Mouse (Mus musculus) ovary, postnatal 36 days (tissue): ENCODE data around the gene Zbtb7a.

Experiments used
- DNase-seq: peaks from one replicate; pipeline ENCODE4 v3.0.0; 2022; ENCODE audit warnings: low spot score, mixed read lengths

The Zbtb7a gene

GRCm38 (mm10) chr10:81190236-81190911 lies 55.4 kb downstream of the Zbtb7a start:
- DNase-seq, result no peak

GRCm38 (mm10) chr10:81190912-81191321 lies 55.9 kb downstream of the Zbtb7a start:
- no peak for DNase-seq

- DNase-seq, result no peak
These were observed 56.4 kb downstream of the Zbtb7a start for GRCm38 (mm10) chr10:81191342-81191982.

- peak; percentile 83 for DNase-seq
These were observed 57.4 kb downstream of the Zbtb7a start for GRCm38 (mm10) chr10:81192270-81192967.

DNA sequence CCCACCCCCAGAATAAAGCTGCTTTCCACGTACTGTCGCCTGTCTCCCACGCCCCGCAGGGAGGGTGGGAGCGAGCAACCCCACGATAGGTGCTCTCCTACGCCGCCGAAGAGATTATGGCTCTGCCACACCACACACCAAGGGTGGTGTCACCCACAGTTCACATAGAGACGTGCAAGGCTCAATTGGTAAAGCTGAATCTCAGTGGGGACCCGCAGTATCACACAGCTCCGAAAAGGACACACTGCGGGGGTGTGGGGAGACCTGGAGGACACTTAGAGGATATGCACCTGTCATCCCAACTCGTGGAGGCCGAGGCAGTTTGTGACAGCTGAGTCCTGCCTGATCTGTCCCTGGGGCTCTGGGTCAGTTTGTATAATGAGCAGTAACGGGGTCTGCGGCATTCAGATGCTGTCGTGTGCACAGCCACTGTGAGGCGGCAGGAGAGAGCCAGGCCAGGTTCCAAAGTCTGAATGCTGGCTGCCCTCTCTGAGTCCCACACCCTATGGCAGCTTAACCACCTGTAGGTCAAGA lies 58.0 kb downstream of the Zbtb7a start:
- DNase-seq, result no peak

DNA sequence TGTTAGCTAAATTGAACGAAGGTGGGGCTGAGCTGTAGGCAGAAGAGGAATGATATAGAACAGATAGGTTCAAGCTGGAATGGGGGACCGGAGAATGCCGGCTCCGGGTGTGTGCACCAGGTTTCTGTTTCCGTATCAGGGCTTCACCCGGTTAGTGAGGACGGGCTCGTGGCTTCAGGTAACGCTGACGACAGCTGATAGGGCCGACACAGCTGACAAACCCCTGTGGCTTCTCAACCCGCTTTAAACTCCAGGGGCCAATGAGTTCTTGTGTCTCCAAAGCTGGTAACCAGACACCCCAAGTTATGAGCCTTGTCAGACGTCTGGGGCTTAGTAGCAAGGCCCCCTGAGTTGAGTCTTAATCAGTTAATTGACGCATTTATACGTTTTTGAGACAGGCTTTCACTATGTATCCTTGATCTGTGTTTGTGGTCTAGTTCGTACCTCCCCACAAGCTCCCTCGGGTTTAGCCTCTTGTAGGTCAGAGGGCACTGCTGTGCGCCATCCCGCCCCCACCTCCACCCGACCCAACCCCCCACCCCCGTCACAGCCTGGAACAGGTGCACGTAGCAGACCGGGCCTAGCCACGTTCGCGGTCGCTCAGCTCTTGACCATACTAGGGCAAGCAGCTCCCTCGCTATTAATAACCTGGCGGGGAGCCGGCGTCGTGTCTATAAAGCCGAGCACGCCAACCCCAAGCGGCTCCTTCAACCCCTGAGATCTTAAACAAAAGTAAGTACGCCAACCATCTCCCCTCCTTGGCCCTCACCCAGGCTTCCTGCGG lies 59.2 kb downstream of the Zbtb7a start:
- no peak for DNase-seq

- no peak for DNase-seq
These were observed 60.3 kb downstream of the Zbtb7a start for GRCm38 (mm10) chr10:81195300-81195699.

GRCm38 (mm10) chr10:81196470-81197065 lies 61.5 kb downstream of the Zbtb7a start:
- no peak for DNase-seq

- DNase-seq, result no peak
These were observed 62.3 kb downstream of the Zbtb7a start for GRCm38 (mm10) chr10:81197305-81197704.

- no peak for DNase-seq
These were observed 63.2 kb downstream of the Zbtb7a start for GRCm38 (mm10) chr10:81198230-81198629.

DNA sequence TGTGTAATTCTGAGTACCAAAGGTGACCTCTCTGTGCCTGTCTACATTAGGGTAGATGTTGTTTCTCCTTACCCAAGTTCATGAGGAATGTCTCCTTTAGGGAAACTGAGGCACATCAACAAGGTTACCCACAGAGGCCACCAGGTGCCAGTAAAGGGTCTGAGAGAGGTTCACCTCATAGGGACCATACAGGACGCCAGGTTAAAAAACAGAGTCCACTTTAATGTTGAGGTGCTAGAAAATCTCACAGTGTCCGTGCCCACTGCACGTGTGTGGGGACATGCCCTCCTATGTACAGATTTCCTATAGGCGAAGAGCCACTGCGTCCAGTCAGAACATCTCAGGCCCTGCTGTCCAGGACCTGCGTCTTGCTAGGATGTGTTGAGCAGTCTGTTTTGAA lies 64.0 kb downstream of the Zbtb7a start:
- no peak for DNase-seq

DNA sequence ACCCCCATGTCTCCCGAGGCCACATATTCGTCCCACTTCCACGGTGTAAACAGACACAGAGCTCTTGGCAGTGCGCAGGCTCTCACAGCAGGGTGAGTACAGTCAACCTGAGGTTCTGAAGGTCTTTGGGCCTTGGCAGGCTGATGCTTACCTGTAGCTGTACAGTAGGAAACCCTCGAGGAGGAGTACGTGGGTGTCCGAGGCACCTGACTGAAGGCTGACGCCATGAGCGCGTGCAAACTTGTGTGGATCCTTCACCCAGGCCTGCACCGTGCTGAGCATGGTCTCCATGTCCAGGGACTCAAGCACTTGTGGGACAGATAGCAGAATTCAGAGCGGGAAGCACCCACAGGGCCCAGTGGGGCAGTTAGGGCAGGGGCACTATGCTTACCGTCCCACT lies 65.1 kb downstream of the Zbtb7a start:
- no peak for DNase-seq

DNA sequence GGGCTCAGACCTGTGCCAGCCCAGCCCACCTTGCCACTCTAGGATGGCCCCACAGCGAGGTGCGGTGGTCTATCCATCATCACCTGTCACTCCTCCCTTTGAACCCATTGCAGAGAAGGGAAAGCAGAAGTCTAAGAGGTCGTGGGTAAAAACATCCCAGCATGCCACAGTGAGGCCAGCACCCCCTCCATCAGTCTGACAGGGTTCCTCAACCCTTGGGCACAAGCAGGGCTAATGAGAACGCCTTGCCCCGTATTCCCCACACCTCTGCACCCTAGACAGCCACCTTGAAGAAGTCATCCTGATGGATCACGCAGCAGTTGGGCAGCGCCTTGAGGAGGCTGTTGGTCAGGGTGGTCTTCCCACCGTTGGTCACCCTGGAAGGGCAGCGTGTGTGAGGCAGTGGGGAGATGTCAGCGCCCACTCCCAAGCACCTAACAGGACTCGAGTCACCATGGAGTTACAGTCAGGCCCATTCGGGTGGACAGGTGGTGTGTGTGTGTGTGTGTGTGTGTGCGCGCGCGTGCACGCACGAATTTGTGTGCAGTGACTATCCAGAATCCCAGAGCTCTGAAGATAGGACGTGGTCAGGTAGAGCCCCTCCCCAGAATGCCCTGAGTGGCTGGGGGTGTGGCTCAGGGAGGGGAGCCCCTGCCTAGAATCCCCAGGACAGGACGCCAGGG lies 65.7 kb downstream of the Zbtb7a start:
- no peak for DNase-seq

- no peak for DNase-seq
These were observed 67.1 kb downstream of the Zbtb7a start, which contains the start of gene Nmrk2 for GRCm38 (mm10) chr10:81201807-81202758. TSS of gene Nmrk2 (minus strand) at chr10:81202051.
